Mouse (Mus musculus): ENCODE measurements at regions not wholly inside any gene's neighbourhood (a gene's known extent, or its start where the extent isn't known, plus 50 kb on each side); places are given as distances from the start of the nearest gene placed in this dataset.

DNA sequence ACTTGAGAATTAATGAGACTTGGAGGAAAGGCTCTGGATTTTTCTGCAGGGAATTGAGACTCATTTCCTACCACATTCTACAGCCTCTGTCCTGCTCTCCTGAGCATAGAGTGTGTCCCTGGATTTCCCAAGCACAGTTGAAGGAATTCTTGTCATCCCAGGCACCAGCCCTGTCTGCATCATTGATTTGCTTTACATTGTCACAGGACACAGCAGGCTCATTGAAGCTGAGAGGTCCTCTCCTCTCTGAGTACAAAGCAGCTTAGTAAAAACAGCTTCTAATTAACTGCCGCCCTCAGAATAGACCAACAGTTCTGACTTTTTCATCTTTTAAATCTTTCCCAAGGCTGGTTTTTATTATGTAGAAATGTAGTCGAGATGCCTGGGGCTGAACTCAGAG is 429.7 kb downstream of the Fgf9 start:
- in situ Hi-C loops (cut with MseI, MboI), result loop anchor here in 1 of 2 experiments (25.0 kb wide), 1 partner anchor 463 kb away; no protein-coding TSS in a partner anchor

DNA sequence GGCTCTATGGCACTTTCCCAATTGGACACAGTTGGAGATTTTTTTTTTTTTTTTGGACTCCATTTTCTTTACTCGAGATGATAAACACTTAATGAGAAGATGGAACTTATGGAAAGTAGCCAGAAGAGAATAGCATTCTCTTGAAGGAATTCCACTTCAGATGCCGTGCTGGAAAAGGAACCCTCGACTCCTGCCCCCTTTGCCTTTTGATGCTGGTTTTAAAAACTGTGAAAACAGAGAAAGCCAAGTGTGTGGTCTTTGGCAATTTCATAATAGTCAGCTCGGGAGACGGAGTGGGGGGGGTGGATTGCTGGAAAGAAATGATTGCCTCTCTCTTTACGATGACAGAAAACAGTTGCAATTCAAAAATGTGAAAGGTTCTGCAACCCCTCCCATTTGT is 429.2 kb downstream of the Fgf9 start:
- in situ Hi-C loops (cut with MseI, MboI), result no loop called here

GRCm38 (mm10) chr14:58499071-58499470 is 428.7 kb downstream of the Fgf9 start:
- in situ Hi-C loops (cut with MseI, MboI), result no loop called here

DNA sequence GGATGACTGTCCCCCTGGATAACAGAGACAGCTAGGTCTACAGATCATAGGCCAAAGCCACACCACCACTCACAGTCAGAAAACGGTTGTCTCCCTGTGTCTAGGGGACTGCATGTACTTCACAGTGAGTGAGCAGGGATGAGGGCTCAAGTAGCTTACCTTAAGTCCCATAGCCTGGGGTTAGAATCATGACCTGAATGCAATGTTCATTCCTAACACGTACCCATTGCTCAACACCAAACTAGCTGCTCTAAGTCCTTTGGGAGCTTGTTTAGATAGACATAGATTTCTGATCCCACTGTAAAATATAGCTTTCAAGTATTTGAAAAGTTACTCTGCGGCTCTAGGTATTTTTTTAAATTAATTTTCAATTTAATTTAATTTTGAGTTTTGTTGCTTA is 426.6 kb downstream of the Fgf9 start:
- in situ Hi-C loops (cut with MseI, MboI), result no loop called here

GRCm38 (mm10) chr14:58494400-58494987 is 424.1 kb downstream of the Fgf9 start:
- in situ Hi-C loops (cut with MseI, MboI), result no loop called here

DNA sequence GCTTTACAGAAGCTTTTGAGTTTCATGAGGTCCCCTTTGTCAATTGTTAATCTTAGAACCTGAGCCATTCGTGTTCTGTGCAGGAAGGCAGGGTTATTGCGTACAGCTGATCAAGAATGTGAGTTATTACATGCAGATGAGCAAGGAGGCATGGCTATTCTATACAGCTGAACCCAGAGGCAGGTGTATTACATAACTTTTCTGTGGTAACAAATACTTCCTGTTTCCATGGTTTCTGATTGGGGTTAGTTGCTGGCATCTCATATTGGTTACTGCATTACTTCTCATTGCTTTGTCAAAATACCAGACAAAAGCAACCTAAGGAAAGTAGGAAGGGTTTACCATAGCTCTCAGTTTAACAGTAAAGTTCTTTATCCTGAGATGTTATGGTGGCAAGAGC is 421.8 kb downstream of the Fgf9 start:
- in situ Hi-C loops (cut with MseI, MboI), result no loop called here

DNA sequence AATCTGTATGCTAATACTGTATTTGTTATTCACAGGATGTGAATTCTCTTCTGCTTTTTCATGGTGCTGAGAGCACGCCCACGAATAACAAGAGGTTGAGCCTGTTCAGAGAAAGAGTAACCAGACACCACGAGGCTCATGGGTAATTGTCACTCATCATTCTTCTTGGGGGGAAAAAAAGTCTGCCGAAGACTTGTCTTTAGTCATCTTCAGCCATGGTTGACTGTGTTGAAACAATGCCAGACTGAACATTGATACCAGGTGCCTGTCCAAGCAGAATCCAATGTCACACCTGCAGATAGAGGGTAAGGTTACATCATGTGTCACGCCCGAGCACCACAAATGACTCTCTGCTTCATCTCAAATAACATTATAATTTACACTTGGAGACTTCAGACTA is 418.5 kb downstream of the Fgf9 start:
- in situ Hi-C loops (cut with MseI, MboI), result no loop called here

- in situ Hi-C loops (cut with MseI, MboI), result no loop called here
Observed at GRCm38 (mm10) chr14:58487836-58488235, 417.5 kb downstream of the Fgf9 start.

GRCm38 (mm10) chr14:58480454-58480853 is 410.1 kb downstream of the Fgf9 start:
- in situ Hi-C loops (cut with MseI, MboI), result no loop called here

DNA sequence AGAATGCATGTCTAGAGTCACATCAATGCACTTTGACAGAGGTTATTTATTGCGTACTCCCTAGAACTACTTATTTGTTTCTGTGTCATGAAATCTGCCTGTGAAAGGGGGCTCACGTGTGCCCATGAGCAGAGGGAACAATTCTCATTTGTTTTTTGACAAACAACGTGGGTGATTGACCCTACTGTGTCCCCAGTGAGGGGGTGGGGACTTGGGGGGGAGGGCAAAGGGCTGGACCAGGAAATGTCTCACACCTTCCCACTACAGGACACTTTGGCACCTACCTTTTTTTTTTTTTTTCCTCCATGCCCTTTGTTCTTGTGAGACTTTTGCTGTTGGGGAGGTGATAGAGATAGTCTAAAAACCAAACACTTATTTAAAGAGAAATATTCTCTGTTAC is 400.3 kb downstream of the Fgf9 start:
- in situ Hi-C loops (cut with MseI, MboI), result no loop called here

- in situ Hi-C loops (cut with MseI, MboI), result no loop called here
Observed at GRCm38 (mm10) chr14:58468451-58468850, 398.1 kb downstream of the Fgf9 start.

- in situ Hi-C loops (cut with MseI, MboI), result no loop called here
Observed at GRCm38 (mm10) chr14:58467856-58468255, 397.5 kb downstream of the Fgf9 start.

DNA sequence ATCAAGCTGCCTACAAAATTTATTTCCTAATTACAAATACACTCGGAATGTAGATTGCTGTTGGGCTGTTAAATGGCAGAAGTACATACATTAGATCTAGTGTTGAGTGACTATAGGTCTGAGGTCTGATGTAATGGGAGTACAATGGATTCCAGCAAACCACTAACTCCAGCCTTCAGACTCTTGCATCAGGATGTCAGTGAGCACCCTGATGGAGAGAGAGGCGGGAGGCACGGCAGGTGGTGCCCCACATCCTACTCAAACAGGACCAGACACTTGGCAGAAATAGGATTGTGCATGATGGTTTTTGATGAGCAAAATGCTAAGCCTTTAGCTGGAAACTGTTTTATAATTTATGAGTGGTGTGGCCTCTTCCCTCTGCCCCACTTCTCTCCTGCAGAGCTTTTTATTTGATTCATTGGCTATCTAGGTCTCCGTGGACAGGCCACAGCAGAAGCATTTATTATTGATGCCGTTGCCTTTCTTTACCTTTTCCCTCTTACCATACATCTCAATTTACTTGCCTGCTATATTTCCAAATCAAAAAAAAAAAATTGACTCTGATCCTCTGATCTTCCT is 376.5 kb downstream of the Fgf9 start:
- in situ Hi-C loops (cut with MseI, MboI), result no loop called here

DNA sequence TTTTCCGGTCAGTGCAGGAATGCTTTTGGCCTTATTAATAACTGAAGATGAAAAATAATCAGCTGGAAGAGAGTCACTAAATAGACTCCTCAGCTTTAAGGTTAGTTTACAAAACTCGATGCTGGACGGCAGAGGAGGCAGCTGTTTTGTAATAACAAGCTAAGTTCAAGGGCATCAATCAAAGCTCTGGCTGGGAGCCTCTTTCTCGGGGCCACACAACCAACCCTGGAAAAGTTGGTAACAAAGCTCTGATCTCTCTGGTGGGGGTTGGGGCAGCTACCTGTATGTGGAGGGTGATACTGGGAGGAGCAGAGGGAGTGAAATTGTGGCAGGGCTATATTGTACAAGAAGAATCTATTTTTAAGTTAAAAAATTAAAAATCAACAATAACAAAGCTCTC is 374.1 kb downstream of the Fgf9 start:
- in situ Hi-C loops (cut with MseI, MboI), result no loop called here

DNA sequence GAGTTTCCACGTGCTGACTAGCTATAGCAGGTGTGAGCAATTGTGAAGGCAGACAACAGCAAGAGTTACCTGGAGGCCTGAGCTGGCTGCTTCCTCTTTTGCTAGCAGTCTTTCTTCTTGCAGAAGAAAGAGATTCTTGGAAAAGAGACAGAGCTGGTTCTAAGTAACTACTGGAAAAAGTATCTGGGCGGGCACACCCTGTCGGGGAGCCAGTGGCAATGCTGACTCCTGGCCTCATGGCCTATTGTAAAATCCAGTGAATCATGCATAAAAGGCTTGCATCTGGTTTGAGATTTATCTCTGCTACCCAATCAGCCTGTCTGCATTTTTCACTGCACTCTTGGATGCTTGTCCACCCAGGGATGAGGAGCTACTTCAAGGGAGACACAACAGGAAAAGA is 372.2 kb downstream of the Fgf9 start:
- in situ Hi-C loops (cut with MseI, MboI), result no loop called here

- in situ Hi-C loops (cut with MseI, MboI), result no loop called here
Observed at GRCm38 (mm10) chr14:58439963-58440362, 369.6 kb downstream of the Fgf9 start.

DNA sequence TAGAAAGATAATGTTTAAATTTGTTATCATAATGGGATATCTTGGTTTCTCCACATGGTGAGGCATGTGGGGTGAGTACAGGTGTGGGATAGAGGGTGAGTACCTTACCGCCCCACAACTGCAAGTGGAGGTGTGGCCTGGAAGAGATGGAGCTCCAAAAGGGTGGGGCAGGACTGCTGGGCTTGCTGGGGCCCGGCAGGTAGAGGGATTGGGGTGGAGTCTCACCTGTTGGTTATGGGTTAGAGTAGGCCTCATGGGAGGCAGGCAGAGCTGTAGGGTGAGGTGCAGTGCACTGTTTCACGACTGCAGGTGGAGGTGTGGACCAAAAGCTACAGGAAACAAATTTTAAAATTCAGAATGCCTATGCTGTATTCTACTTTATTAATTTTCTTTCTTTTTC is 365.7 kb downstream of the Fgf9 start:
- in situ Hi-C loops (cut with MseI, MboI), result no loop called here

- in situ Hi-C loops (cut with MseI, MboI), result no loop called here
Observed at GRCm38 (mm10) chr14:58426472-58426871, 356.1 kb downstream of the Fgf9 start.

DNA sequence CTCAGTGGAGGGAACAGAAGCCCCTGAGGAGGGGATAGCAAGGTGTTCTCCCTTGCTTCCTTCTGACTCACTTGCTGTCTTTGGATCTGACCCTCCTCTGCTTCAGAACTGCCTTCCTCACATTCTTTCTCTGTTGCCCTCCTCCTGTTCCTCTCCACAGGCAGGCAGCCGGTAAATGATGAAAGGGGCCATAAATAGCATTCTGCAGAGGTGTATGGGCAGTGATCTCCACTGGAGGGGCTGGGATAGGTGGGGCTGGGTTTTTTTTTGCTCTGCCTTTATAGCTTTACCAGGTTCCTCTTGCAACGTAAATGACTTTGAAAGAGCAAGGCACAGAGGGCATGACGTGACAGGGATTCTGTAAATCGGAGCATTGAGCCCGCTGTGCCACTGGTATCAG is 351.6 kb downstream of the Fgf9 start:
- in situ Hi-C loops (cut with MseI, MboI), result no loop called here

- in situ Hi-C loops (cut with MseI, MboI), result no loop called here
Observed at GRCm38 (mm10) chr14:58417545-58417944, 347.2 kb downstream of the Fgf9 start.

DNA sequence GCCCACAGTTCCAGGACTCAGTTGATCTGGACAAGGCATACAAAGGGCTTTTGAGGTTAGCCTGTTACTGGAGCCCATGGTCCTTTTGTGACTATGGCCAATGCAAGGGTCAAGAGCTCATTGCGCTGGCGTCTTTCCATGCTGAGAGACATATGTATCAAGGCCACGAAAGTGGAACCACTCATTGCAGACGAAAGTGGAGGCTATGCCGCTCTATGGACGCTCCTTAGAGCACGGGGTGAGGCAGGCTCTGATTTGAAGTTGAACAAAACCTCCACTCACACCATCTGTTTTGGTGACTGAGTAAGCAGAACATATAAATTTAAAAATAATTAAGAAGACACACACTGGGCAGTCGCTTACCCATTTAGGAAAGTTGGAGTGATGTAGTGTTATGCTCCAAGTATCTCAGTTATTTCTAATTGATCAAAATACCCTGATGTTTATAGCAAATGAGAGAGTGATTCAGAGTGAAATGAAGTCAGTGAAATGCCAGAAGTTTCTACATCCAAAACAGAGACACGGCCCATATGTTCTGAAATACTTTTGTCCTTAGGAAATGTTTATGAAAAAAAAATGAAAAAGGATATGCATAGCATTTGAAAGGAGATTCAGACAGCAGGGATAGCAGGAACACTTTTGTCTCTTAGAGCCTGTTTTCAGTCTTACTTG is 321.8 kb downstream of the Fgf9 start:
- in situ Hi-C loops (cut with MseI, MboI), result no loop called here

DNA sequence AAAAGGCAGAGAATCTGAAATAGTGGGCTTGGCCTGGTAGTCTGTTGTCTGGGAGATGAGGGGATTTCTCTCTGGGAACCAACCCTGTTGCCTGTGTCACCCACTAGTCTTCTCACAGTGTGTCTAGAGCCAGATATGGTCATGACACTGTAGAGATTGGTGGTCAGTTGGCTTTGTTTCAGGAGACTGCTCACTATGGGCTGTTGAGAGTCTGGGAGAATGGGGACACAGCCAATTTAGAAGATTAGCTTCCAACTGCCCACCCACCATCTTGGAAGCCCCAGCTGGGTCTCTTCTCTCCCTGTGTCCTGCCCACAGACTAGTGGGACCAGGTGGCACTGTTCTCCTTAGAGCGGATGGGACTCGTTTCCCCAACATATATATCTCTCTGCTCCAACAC is 320.4 kb downstream of the Fgf9 start:
- in situ Hi-C loops (cut with MseI, MboI), result no loop called here

- in situ Hi-C loops (cut with MseI, MboI), result no loop called here
Observed at GRCm38 (mm10) chr14:58387348-58388000, 317.1 kb downstream of the Fgf9 start.

All from mouse trophoblast stem cell (cell line).